Mouse (Mus musculus) forebrain, embryonic 16.5 days (tissue): ENCODE results near the gene Cfap300. TPM values are rescaled to one million over a fixed set of nuclear protein-coding genes. Genes with fewer than 3 reads are reported as not detected.

Experiments
- ATAC-seq: fragments of 200-750 bp; cut with Nextera tagmentation; 2 replicates; pipeline ENCODE4 v1.8.0; 2017; ENCODE audit warnings: mild to moderate bottlenecking, moderate library complexity
- H3K27ac ChIP-seq: fragments of 300-500 bp; sonication (generic); 2 replicates; pipeline ENCODE4 v1.5.1; 2014; ENCODE audit warnings: low read length, control low read depth
- H3K27me3 ChIP-seq: fragments of 300-500 bp; sonication (generic); replicated peaks from 2 replicates; pipeline ENCODE4 v1.6.1; 2014; ENCODE audit warnings: low read length; ENCODE audit not compliant: control insufficient read depth, insufficient read depth
- H3K36me3 ChIP-seq: fragments of 300-500 bp; sonication (generic); 2 replicates; pipeline ENCODE4 v1.6.1; 2014; ENCODE audit not compliant: control insufficient read depth, insufficient read depth
- H3K4me1 ChIP-seq: fragments of 300-500 bp; sonication (generic); replicated peaks from 2 replicates; pipeline ENCODE4 v1.6.1; 2014; ENCODE audit warnings: low read length; ENCODE audit not compliant: control insufficient read depth, insufficient read depth
- H3K4me2 ChIP-seq: fragments of 300-500 bp; sonication (generic); 2 replicates; pipeline ENCODE4 v1.6.1; 2014; ENCODE audit warnings: mild to moderate bottlenecking, low read length, control low read depth
- H3K4me3 ChIP-seq: fragments of 300-500 bp; sonication (generic); replicated peaks from 2 replicates; pipeline ENCODE4 v1.5.1; 2014; ENCODE audit warnings: mild to moderate bottlenecking, low read length, control low read depth
- H3K9ac ChIP-seq: fragments of 300-500 bp; sonication (generic); replicated peaks from 2 replicates; pipeline ENCODE4 v1.6.1; 2014; ENCODE audit warnings: low read depth, low read length, control low read depth
- H3K9me3 ChIP-seq: fragments of 300-500 bp; sonication (generic); 2 replicates; pipeline ENCODE4 v1.6.1; 2016; ENCODE audit warnings: low read length; ENCODE audit not compliant: control insufficient read depth
- WGBS: fragments of 180-500 bp; shearing (Covaris S2); extraction: QIAGEN DNeasy Blood & Tissue Kit; methylation state at CpG from one replicate; pipeline ENCODE4 v1.1.7; 2014; 5-methylcytosine and 5-hydroxymethylcytosine counted together
- polyA plus RNA-seq: library from polyadenylated mRNA; unstranded; fragments of >200 nt; fragmentation: Nextera tagmentation; extraction: Ambion mirVana; gene quantifications from 2 replicates; pipeline ENCODE4 v1.2.1, GENCODE M21; 2015

Gene Cfap300
- 15.7 and 15.9 TPM in 2 replicates for polyA plus RNA-seq

DNA sequence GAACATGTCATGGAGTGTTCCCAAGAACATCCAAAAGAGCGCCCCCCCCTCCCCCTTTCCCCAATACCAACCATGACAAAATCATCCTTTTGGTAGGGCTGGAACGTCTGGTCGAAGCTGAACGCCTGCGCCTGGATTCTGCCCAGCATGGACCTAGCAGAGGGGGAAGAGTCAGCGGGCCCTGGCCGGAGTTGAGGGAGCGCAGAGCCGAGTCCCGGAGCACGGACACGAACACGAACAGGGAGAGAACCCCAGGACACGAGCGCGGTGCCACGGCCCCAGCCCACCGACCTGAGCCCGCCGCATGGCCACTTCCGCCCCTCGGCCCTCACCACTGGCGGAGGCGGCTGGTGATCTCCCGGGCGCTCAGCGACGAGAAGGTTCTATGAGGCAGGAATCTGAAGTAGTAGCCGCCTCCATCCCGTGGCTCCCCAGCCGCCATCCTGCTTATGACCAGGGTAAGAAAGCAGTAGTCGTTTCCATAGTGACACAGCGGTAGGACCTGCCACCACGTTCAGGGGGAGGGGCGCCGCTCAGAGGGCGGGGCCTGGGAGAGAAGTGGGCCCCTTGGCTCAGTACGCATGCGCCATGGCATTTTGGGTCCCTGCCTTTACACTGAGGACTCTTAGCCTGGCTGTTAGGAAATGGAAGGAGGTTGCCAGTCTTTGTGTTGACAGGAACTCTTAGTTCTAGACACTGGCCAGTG lies at the start of gene Cfap300:
Cfap300 (minus strand) TSS at position 486 of the 706 bp plus-strand sequence.
- Histone ChIP-seq H3K27ac (peak within 1 kb of the TSS; percentile 78), H3K4me2 (peak within 1 kb of the TSS; percentile 65)
- under 1% methylated on average over 39 of the region's 39 CpGs for WGBS

DNA sequence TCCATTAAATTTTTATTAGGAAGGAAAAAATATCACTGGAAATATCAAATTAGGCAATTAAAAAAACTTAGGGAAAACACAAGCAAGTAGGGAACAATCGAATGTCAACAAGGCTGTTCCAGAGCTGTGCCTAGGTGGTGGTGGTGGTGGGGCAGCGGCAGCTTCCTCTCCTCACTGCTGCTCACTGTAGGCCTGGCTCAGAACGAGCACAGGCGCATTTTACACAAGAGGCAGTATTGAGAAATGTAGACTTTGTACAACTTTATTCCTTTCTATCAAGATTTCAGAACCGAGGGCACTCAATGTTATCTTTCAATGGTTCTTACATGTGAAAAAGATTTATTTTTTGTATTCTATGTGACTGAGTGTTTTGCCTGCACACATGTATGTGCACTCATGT lies 36.3 kb upstream of the Cfap300 start:
- no peak overlapping the region for H3K4me2 ChIP-seq
- no peaks in the 10 kb centered on the region for H3K27me3 ChIP-seq
- no peak overlapping the region for H3K9ac ChIP-seq
- no peak overlapping the region for H3K4me3 ChIP-seq
- no peaks in the 10 kb centered on the region for H3K4me1 ChIP-seq
- H3K9me3 ChIP-seq, result no peaks in the 10 kb centered on the region
- 92% methylated on average over 5 of the region's 5 CpGs for WGBS
- H3K27ac ChIP-seq, result no peak overlapping the region
- ATAC-seq, result no peak
- no peaks in the 10 kb centered on the region for H3K36me3 ChIP-seq

More for the DNA sequence above, at the start of gene Cfap300:
- Histone ChIP-seq H3K9ac (peak within 1 kb of the TSS; percentile 84), H3K4me3 (peak within 1 kb of the TSS; percentile 79), H3K4me1 (peaks cover 7% of the 10 kb centered on the region), H3K36me3 (no peaks in the 10 kb centered on the region), H3K9me3 (no peaks in the 10 kb centered on the region), H3K27me3 (no peaks in the 10 kb centered on the region)
- peak; percentile 98 for ATAC-seq

DNA sequence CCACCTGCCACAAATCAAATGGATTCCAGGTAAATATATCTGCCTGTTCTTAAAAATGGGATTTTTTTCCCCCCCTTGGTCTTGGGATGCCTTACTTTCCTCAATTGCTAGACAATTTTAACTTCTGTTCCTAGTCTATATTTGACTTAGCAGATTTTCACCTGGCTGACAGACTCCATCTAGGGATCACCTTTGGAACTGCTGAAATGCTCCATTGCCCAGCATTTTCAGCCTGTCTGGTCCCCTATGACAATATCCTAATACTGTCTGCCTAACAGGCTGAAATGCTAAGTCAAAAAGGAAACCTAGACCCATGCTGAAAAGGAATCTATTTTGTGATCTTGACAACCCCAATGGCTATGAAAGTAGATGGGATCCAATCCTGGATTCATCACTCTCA lies 31.7 kb upstream of the Cfap300 start:
- no peaks in the 10 kb centered on the region for H3K9me3 ChIP-seq

DNA sequence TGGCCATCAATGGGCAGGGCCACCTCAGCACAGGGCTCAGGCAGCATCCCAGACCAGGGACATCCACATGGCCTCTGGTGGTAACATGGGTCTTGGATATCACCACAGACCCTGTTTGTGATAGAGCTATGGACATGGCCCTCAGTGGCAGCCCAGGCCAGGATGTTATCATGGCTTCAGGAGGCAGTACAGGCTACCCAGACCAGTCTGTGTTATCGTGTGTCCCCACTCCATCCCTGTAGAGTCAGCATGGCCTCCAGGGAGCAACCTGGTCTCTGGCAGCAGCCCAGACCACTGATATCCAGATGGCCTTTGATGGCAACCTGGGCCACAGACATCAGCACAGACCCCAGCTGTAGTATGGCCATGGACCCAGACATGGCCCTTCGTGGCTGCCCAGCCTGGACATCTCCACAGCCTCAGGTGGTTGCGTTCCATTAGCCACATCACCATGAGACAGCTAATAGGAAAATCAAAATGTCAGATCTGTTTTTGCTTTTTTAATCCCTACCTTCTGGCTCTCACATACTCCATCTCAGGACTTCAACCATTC lies 30.7 kb upstream of the Cfap300 start:
- no peak for ATAC-seq
- Histone ChIP-seq H3K36me3 (no peaks in the 10 kb centered on the region), H3K9ac (no peak overlapping the region), H3K9me3 (no peaks in the 10 kb centered on the region), H3K4me1 (no peaks in the 10 kb centered on the region), H3K27me3 (no peaks in the 10 kb centered on the region), H3K4me2 (no peak overlapping the region), H3K4me3 (no peak overlapping the region), H3K27ac (no peak overlapping the region)
- WGBS, result 95% methylated on average over 3 of the region's 3 CpGs

More for the DNA sequence above, 31.7 kb upstream of the Cfap300 start:
- ATAC-seq, result no peak
- Histone ChIP-seq H3K4me3 (no peak overlapping the region), H3K27ac (no peak overlapping the region), H3K9ac (no peak overlapping the region), H3K36me3 (no peaks in the 10 kb centered on the region), H3K4me1 (no peaks in the 10 kb centered on the region), H3K4me2 (no peak overlapping the region), H3K27me3 (no peaks in the 10 kb centered on the region)

DNA sequence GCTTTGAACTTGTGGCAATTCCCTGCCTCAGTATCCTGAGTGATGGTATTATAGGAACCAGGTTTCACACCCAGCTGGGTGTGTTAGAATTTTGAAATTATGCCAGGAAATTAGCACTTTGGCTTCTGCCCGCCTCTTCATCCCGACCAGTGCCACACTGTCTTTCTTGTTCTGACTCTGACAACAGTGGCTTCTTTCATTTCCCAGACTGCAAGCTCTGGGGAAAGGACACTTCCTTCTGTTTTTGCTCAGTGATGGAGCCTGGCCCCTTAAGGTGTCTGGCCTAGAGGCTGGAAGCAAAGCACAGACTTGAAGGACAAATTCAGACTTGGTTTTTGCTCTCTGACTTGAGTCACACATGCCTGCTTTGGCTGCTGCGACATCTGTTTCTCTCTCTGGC lies 17.0 kb upstream of the Cfap300 start:
- no peak overlapping the region for H3K4me2 ChIP-seq
- no peak overlapping the region for H3K27ac ChIP-seq
- H3K36me3 ChIP-seq, result no peaks in the 10 kb centered on the region
- H3K27me3 ChIP-seq, result no peaks in the 10 kb centered on the region
- H3K4me1 ChIP-seq, result no peaks in the 10 kb centered on the region
- H3K9me3 ChIP-seq, result no peaks in the 10 kb centered on the region
- no peak for ATAC-seq
- H3K9ac ChIP-seq, result no peak overlapping the region
- 63% methylated on average over 3 of the region's 3 CpGs for WGBS
- H3K4me3 ChIP-seq, result no peak overlapping the region

DNA sequence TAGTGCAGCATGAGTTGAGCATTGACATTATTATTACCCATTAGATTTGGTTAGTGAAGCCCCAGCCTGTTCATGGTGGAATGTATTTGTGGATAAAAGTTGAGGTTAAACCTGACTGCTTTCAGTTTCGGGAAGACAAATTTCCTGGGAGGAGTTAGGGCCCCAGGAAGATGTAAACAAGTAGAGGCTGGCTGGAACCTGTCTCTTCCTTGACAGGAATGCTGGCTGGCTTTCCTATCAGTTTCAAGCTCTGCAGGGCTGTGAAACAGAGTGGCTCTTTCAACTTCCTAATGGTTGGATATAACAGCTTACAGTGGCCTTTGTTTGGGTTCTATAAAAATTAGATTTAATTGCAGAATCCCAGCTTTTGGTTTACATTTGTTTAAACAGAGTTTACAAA lies 12.2 kb upstream of the Cfap300 start:
- Histone ChIP-seq H3K4me1 (no peaks in the 10 kb centered on the region), H3K4me3 (no peak overlapping the region), H3K36me3 (no peaks in the 10 kb centered on the region), H3K27me3 (no peaks in the 10 kb centered on the region), H3K27ac (no peak overlapping the region), H3K9ac (no peak overlapping the region), H3K4me2 (no peak overlapping the region), H3K9me3 (no peaks in the 10 kb centered on the region)
- WGBS, result 75% methylated on average over 1 of the region's 1 CpGs
- no peak for ATAC-seq

DNA sequence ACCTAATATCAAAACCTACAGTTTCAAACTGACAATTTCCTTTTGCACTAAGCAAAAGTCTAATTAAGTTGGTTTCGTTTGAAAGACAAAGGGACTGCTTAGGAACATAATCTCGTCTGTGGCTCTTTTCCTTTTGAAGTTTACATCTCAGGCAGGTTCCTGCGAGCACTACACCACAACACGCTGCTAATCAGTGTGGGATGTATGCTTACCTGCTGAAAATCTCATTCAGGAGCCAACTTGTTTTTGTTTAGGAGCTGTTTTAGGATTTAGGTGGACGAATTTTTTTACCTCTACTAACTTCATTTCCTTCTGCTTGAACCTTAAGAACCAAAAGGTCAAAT lies 393 bp upstream of the Cfap300 start:
- Histone ChIP-seq H3K27me3 (no peaks in the 10 kb centered on the region), H3K9ac (peak overlapping the region; percentile 84; the same call in 1 of the 2 replicates), H3K4me1 (peaks cover 7% of the 10 kb centered on the region), H3K4me2 (peak overlapping the region; percentile 65), H3K9me3 (no peaks in the 10 kb centered on the region), H3K4me3 (peak overlapping the region; percentile 79), H3K27ac (peak overlapping the region; percentile 3), H3K36me3 (no peaks in the 10 kb centered on the region)
- 10% methylated on average over 5 of the region's 5 CpGs for WGBS
- ATAC-seq, result peak; percentile 57

DNA sequence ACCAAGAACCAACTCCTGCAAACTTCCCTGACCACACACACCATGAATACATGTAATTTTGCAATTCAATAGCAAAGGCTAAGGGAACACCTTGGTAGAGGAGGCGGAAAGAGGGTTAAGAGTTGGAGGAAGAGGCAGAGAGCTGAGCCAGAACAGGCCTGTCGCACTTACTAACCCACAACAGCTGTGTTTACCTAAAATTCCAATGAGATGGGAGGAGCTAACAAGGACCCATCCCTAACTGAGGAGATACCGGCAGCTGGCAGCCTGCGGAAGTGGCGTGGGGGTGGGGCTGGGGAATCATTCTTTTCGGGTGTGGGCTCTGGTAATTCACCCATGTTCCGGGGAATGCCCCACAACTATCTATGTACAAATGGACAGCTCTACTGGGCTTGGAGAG lies 7.1 kb downstream of the Cfap300 start:
- no peaks in the 10 kb centered on the region for H3K36me3 ChIP-seq
- H3K27ac ChIP-seq, result no peak overlapping the region
- no peak overlapping the region for H3K9ac ChIP-seq
- WGBS, result 46% methylated on average over 7 of the region's 7 CpGs
- H3K4me1 ChIP-seq, result 0 out of 2 replicates have a peak, but pooled peaks cover 3% of the 10 kb centered on the region
- peak; percentile 51; the same call in 1 of the 2 replicates for ATAC-seq
- no peak overlapping the region for H3K4me3 ChIP-seq
- no peak overlapping the region for H3K4me2 ChIP-seq
- no peaks in the 10 kb centered on the region for H3K27me3 ChIP-seq
- H3K9me3 ChIP-seq, result no peaks in the 10 kb centered on the region

DNA sequence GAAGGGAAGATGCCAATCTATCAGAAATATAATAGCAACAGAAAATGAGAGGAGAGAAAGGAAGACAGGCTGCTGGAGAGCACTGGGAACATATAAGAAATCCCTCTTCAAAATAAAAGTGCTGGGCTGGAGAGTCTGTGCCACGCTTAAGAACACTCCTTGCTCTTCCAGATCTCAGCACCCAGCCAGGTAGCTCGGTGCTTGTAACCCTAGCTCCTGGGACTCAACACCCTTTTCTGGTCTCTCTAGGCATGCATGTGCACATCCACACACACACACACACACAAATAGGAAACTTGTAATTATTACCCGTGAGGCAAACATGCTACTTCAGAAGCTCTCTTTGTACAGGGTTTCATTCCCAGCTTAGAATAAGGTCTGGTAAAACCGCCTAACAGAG lies 7.5 kb downstream of the Cfap300 start:
- no peak for ATAC-seq

More for the DNA sequence above, 7.5 kb downstream of the Cfap300 start:
- H3K27ac ChIP-seq, result no peak overlapping the region
- H3K36me3 ChIP-seq, result no peaks in the 10 kb centered on the region
- no peak overlapping the region for H3K9ac ChIP-seq
- no peak overlapping the region for H3K4me3 ChIP-seq
- no peak overlapping the region for H3K4me2 ChIP-seq
- H3K4me1 ChIP-seq, result 0 out of 2 replicates have a peak, but pooled peaks cover 3% of the 10 kb centered on the region
- 63% methylated on average over 4 of the region's 4 CpGs for WGBS
- H3K27me3 ChIP-seq, result no peaks in the 10 kb centered on the region
- no peaks in the 10 kb centered on the region for H3K9me3 ChIP-seq
